Mouse (Mus musculus): ENCODE data around the gene Vmn1r26.
"Not testable (repeated sequence)": the region's sequence is repeated elsewhere in the genome, so short reads cannot be mapped to it uniquely, and the experiment has no call there.

The Vmn1r26 gene

DNA sequence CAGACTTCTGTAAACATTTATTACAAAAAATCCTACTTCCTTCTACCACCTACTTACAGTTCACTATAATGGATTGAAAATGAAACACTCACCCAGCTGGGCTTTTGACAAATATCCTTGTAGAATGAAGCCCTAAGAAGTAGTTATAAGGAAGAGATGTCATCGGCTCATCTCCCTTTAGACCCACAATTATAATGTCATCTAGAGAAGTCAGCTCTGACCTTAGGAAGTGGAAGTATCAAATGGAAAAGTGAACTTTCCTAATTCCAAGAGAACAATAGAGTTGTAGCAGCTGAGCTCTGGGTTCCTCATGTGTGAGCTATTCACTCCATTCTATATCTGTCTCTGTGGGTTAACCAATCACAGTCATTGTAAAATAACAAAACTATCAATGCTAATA is at the start of gene Vmn1r26:
Gene Vmn1r26, minus strand, starts transcription at position 101 of the 400 bp plus-strand sequence.
- DNase-seq (ENCODE audit: low spot score): no peak

DNA sequence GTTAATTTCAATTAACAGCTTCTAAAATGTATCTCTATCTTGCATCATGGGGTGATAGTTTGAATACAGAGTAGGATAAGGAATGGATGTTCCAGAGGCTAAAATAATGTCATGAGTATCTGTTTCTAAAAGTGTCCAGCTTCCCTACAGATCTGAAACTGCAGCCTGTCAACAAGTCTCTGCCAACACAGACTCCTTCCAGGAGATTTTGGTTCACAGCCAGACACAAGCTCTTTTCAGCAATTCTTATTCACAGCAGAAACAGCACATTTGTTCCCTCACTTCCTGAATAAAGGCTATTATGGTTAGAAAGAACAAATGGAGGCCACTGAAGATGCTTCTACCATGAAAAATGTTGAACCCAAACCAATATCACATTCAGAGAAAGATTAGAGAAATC is 29.1 kb upstream of the Vmn1r26 start:
- DNase-seq (ENCODE audit: low spot score): no peak

DNA sequence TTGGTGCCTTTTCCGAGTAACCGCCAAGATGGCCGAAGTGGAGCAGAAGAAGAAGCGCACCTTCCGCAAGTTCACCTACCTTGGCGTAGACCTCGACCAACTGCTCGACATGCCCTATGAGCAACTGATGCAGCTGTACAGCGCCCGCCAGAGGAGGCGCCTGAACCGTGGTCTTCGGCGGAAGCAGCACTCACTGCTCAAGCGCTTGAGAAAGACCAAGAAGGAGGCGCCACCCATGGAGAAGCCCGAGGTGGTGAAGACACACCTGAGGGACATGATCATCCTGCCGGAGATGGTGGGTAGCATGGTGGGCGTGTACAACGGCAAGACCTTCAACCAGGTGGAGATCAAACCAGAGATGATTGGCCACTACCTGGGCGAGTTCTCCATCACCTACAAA is 2.5 kb upstream of the Vmn1r26 start:
- DNase-seq (ENCODE audit: low spot score): peak; percentile 4

DNA sequence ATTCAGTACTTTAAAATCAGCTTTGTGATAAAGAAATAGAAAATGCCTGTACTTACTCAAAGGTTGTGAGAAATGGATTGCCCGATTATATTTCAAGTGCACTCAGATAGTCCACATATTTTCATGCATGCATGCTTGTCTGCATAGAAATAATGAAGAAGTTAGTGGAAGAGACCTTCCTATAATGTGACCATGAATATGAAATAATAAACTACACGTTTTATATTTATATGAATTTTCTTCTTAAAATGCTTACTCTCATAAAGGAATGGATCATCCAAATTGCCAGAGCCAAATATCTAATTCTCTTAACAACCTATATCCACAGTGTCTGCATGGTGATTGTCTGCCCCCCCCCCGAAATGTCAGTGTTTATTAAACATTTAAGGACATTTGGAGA is 34.2 kb downstream of the Vmn1r26 start, which contains the start of gene Vmn1r25:
Gene Vmn1r25, minus strand, starts transcription at position 101 of the 400 bp plus-strand sequence.
- DNase-seq (ENCODE audit: low spot score): no peak

DNA sequence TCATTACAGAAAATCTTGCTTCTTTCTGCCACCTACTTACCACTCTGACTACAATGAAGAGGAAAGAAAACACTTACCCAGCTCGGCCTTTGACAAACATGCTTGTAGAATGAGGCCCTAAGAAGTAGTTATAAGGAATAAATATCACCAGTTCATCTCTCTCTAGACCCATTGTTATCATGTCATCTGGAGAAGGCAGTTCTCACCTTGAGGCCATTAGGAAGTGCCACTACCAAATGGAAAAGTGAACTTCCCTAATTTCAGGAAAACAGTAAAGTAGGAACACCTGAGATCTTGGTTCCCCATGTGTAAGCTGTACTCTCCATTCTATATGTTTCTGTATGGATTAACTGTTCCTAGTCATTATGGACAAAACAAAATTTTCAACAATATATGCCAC is 53.6 kb downstream of the Vmn1r26 start, which contains the start of gene Vmn1r24:
Gene Vmn1r24, minus strand, starts transcription at position 101 of the 400 bp plus-strand sequence.
- DNase-seq (ENCODE audit: low spot score): not testable (repeated sequence)
